Mouse (Mus musculus): ENCODE data around the gene Ambra1.

The Ambra1 gene

DNA sequence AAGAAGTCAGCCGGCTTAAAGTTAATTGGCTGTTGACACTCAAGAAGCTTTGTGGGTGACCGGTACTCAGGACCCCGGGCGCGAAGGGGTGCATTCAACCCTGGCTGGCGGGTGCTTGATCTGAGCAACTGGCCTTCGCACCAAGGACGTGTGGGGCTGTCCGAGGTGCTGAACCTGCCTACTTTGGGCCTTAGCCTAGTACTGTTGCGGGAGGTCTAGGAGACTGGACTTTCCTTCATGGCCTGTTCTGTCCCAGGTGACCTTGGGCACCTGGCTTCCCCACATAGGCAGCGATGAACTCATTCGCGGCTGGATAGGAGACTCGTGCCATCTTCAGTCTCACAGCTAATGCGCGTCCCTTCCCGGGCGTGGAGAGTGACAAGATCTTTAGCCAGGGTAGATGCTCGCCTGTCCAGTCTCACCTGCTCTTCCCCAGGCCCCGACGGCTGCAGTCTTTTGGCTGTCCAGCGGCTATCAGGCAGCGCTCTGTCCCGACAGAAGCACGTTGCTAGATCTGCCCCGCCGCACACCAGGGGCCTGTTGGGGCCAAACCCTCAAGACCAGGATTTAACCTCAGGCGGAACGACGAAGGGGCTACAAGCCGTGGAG is 191.4 kb downstream of the Ambra1 start:
- no peak for DNase-seq (ENCODE audit: low spot score in 2 of 2)

DNA sequence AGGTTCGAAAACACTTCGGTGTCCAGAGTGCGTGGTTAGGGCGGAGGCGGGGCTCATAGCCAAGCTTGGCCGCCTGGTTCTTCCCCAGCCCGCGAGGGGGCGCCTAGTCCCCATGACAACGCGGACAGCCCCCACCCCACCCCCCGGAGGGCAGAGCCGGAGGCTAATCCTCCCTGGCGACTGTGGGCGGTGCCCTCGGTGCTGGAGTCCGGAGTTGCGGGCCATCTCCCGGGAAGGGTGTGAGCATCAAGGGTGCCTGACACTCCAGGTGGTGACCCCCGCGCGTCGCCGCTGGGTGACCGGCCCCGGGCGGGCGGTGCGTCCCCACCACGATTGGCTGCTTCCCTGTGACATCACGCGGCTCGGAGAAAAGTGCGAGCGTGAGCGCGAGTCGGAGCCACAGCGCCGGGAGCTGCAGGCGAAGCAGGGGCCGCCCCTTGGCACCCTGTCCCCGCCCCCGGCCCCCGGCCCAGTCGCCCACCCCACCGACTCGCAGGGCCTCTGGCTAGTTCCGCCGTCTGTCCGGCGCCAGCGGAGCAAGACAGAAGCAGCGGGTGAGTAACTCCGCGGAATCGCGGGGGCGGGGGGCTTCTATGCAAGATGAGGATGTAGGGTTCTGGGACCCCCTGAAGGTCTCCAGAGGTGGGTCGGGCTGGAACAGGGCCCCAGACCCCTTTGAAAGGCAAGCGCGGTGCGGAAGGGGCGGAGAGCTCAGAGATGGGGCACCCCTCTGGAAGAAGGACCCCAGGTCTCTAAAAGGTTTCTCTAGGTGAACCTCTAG is 192.0 kb downstream of the Ambra1 start:
- DNase-seq (ENCODE audit: low spot score in 2 of 2) = peak in 1 of 2 experiments; percentile 74

DNA sequence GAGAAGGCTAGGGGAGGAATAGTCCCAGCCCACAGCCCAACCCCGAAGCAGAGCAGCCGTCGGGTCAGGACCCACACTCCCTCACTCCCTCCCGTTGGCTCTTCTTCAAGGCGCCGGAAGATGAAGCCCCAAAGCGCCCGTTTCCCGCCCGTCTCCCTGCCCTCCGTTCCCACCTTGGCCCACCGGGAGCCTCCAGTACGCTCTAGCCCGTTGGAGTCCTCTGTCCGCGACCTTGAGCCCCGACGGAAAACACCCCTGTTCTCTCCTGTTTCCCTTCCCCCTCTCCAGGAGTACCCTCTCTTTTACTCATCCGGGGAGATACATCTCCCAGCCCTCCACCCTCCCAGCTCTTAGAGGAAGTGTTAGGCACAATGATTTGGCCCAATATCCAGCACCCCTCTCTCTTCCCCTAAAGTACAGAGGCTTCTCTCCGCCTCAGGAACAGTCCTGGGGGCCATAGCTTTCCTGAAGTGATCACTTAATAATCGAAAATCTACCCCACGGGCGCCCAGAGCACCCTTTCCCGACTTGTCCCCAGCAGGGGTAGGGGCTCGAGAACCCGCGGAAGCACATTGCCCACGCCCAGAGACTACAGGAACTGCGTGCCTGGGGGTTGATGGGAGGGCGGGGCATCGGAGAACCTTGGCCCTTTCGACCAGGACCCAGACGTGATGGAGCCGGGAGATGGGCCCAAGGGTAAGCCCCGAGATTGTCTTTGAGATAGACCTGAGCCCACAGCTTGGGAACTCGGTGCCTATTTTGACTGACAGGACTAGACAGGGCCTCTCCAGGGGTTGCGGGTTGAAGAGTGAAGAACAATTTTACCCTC is 192.9 kb downstream of the Ambra1 start:
- no peak for DNase-seq (ENCODE audit: low spot score in 2 of 2)

DNA sequence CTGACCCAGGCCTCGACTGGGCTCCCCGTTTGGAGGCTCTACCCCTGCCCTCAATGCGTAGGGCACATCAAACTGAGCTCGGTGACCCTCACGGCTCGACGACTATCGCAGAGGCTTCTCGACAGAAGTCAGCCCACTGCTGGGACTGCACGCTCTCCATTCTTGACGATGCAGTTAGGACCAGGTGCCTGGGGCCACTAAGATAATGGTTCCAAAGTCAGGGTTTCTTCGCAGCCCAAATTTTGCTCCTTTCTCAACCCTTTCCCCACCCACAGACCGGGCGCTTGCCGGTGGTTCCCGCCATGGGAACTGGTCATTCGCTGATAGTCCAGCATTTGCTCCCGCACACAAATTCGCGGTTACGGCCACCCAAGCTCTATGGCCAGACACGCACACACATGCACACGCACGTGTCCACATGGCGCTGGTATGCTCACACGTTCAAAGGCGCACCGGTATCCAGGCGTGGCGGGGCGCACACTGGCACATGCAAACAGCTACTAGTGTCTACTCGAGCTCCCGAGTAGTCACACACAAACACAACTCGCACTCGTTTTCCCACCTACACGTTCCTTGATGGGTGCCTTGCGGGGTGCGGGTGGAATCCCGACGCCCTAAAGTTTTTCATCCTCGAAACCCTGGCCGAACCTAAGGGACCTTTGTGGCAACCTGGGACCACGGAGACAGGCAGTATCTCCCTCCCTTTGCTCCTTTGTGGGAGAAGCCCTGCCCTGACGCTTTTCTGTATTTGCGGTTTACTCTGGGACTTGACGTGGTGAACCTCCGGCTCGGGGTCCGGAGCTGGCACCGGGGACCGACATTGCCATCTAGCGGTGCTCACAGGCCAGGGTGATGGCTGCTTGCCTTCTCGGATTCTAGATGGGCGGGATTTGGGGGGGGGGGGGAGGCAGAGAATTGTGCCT is 193.7 kb downstream of the Ambra1 start:
- no peak for DNase-seq (ENCODE audit: low spot score in 2 of 2)

DNA sequence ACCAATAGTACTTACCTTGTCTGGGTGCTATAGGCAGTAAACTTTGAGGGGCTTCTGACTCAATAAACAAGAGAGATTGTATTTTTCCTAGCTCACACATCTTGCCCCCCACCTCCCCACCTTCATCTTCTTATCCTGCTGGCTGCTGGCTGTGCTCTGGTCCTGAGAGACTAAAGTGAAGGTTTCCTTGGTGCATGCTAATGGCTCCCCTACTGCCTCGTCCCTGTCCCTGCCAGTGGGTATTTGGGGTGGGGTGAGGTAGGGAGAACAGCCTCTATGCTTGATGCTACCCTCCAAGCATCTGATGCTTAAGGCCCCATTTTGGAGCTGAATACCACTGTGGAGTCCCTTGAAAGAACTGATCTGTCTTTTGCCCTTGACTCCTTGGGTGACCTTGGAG is 194.8 kb downstream of the Ambra1 start:
- DNase-seq (ENCODE audit: low spot score in 2 of 2) = no peak

DNA sequence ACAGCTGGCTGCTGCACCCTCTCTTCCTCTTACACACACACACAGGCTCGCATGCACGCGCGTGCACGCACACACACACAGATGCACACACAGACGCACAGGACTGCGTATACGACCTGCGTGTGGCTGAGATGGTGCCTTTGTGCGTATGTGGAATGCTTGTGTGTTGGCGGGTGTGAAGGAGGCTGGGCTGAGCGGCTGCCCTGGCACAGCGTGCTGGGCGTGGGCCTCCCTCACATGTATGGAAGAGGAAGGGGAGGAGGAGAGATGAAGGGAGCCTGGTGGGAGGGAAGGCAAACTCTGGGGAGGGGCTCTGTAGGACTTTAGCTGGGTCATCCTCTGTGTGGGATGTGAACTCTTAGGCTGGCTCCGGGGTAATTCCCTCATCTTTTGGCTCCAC is 195.5 kb downstream of the Ambra1 start:
- no peak for DNase-seq (ENCODE audit: low spot score in 2 of 2)

DNA sequence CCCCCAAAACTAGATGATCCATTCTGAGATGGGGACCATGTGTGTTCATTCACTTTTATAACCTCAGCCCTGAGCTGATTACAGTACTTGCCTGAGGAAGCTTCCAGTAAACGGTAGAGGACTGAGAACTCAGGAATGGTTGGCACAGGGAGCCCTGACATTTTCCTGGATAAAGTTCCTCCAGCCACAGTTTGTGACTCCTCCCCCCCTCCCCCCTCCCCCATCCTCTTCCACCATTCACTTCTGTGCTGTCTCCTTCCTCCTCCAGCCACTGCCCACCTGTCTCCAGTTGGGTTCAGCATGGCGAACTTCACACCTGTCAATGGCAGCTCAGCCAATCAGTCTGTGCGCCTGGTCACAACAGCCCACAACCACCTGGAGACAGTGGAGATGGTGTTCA is 197.0 kb downstream of the Ambra1 start, which contains the start of gene Chrm4:
Gene Chrm4 (plus strand): TSS at position 301 of the 400 bp plus-strand sequence.
- no peak for DNase-seq (ENCODE audit: low spot score in 2 of 2)

DNA sequence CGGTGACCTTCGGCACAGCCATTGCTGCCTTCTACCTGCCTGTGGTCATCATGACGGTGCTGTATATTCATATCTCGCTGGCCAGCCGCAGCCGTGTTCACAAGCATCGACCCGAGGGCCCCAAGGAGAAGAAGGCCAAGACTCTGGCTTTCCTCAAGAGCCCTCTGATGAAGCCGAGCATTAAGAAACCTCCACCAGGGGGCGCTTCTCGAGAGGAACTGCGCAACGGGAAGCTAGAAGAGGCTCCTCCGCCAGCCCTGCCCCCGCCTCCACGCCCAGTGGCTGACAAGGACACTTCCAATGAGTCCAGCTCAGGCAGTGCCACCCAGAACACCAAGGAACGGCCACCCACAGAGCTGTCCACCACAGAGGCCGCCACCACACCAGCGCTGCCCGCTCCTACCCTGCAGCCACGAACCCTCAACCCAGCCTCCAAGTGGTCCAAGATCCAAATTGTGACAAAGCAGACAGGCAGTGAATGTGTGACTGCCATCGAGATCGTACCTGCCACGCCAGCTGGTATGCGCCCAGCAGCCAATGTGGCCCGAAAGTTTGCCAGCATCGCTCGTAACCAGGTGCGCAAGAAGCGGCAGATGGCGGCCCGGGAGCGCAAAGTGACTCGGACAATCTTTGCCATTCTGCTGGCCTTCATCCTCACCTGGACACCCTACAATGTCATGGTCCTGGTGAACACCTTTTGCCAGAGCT is 198.0 kb downstream of the Ambra1 start:
- DNase-seq (ENCODE audit: low spot score in 2 of 2) = peak; percentile 76 to 77

DNA sequence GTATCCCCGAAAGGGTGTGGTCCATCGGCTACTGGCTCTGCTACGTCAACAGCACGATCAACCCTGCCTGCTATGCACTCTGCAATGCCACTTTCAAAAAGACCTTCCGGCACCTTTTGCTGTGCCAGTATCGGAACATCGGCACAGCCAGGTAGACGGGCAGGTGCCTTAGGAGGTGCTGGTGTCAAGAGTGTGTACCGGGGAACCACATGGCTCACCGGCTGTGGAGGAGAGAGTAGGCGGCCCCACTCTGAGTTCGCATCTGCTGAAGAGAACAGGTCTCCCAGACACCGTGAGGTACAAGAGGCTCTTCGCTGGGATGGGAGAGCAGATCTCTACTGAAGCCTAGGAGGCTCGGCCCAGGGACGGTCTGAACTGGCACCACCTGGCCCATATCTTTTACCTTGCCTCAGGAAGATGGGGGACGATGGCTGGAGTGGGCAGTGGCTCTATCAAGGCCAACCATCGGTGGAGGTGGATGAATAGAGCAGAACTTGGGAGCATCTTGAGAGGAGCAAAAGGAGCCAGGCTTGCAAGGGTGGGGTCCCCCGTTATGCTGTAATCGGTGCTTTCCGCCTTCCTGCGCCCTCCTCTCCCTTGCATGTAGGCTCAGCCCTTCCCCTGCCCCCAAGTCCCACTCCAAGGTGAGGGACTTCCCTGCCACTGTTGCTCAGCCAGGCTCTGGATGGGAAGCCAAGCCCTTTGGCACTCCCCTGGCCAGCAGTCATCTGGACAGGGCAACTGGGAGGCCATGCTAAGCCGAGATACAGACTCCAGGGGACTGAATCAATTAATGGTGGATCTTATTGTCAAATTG is 198.8 kb downstream of the Ambra1 start:
- DNase-seq (ENCODE audit: low spot score in 2 of 2) = no peak

DNA sequence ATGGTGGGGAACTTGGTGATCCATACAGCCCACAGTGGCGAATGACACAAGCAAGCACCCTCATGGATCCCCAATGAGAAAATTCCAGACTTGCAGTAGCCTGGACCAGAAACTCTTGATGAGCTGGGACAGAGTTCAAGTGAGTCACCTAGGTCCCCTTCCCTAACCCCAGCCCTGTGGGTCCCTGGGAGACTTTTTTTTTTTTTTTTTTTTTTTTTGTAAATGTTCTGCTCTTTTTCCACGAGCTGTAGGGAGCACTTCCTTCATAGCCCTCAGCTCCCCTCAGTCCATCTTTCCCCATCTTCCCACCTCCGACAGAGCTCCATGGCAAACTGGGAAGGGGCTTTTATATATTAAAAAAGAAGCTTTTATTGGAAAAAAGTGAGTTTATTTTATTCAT is 199.5 kb downstream of the Ambra1 start:
- no peak for DNase-seq (ENCODE audit: low spot score in 2 of 2)

DNA sequence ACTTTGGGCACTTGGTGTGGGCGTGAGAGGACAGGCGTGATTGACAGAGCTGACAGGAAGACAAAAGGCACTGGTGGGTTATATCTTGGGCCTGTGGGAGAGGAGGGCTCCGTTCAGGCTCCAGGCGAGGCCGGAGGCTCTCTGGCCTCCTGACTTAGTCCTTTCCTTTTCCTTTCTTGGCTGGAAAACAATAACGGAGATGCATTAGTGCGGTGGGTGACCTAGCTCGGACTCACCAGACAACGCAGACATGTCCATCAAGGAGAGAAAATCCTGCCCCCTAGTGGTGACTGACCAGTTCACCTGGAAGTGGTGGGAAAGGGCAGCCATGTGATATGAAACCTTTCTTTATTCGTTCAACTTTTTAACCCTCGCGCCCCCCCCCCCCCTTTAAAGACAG is 200.0 kb downstream of the Ambra1 start:
- no peak for DNase-seq (ENCODE audit: low spot score in 2 of 2)

DNA sequence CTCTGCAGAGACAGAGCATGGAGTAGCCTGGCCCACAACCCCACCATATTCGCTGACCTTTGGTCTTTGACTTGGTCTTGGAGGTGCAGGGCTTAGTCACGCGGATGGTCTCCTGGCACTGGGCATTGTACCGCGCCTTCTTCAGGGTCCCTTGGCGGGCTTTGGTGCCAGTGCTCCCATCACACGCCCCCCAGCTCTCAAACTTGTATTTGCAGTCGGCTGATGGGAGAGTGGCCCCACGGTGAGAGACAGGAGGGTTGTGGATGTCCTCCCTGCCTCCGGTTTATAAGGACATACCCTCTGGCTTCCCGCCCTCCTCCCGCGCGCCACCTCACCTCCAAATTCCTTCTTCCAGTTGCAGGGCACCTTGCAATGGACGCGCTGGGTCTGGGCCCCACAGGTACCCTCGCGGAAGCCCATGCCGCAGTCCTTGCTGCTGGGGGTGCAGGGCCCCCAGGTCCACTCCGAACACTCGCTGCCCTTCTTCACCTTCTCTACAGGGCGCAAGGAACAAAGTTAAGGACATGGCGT is 200.9 kb downstream of the Ambra1 start:
- DNase-seq (ENCODE audit: low spot score in 2 of 2) = no peak

DNA sequence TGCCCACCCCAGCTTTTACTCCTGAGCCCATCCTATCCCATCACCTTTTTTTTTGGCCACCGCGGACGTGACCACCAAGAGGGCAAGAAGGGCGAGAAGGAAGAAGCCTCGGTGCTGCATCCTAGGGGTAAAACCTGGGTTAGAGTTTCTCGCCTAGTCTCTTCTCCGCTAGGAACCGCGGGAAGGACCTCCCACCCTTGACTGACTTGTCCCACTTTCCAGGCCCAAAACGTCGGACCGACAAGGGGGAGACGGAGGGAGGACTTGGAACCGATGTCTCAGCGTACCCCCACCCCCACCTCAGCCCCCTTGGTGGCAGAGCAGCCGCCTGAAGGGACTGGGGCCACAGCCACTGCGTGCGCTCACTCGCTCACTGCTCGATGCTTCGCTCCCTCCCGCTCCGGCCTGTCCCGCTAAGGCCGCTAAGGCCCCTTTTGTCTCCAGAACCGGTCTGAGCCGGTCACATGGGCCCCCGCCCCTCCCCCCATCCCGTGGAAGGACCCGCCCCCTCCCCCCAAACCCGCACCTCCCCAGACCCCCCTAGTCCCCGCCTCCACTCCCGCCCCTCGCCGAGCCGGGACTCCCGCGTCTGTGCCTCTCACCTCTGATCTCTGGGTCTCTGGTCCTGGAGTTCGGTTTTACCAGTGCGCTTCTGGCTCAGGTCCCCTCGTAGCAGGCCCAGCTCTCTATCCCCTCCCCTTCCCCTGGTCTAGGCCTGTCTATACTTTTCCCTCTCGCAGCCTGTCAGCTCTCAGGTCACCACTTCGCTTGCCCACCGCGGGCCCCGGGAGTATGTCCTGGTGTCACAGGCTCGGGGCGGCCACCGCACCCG is 201.6 kb downstream of the Ambra1 start:
- DNase-seq (ENCODE audit: low spot score in 2 of 2) = no peak

DNA sequence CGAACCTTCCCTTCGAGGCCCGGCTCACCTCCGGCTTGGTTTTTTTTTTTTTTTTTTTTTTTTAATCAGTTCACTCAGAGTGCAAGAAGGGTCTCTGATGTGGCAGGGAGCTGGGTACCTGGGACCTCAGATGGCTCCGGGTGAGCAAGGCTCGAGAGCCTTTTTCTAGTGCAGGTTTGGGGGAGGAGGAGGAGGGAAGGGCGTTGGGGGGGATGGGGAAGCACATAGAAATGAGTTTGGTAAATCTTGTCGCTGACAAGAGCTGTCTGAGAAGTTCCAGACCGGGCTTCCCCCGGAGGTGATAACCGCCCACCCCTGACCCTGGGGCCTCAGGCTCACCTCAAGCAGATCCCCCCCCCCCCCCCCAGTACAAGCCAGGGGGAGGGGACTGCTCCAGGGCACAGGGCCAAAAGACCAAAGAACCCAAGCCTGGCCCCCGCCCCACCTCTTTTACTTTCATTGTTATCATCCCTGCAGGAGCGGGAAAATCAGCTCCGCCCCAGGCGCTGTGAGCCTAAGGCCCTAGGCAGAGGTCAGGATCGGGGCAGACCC is 202.3 kb downstream of the Ambra1 start, which contains the start of gene Mdk:
Gene Mdk (minus strand): TSS at position 138 of the 552 bp plus-strand sequence.
- no peak for DNase-seq (ENCODE audit: low spot score in 2 of 2)

DNA sequence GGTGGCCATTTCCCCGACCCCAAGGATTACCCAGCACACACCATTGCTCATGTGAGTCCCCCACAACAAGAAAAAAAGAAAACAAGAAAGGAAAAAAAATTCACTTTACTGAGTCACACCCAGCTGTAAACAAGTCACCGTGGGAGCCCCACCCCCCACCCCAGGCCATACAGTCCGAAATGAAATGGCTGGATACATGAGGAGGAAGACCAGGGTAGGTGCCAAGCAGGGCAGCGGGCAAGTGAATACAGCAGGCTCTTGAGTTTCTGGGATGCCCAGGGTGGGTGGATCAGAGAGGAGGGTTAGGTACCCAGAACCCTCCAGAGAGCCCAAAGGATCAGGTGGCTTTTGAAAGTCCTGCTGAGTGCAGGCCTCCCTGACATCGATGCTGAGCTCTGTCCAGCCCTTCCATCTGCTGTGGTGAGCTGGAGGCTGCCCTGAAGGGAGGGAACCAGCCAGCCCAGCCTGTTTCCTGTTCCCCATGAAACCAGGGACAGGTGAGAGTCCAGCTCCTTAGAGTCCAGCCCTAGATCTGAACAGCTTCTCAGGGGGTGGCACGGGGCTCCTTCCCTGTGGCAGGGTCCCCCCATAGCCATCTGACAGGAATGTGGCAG is 202.9 kb downstream of the Ambra1 start:
- no peak for DNase-seq (ENCODE audit: low spot score in 2 of 2)

DNA sequence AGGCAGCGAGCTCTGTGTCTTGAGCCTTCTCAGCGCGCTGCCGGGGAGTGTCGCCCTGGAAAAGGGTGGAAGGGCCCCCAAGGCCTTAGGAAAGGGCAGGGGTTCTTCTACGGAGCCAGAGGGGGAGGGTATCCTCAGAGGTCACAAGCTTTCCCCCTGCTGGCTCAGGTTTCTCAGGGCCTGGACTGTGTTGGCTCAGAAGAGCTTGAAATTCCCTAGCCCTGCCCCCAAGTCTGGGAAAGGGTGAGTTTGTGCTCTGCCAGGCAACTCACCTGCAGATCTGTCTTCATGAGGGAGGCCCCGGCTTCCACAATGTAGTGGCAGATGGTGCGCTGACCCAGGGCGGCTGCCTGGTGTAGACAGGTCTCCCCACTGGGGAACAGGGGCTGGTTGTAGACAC is 203.5 kb downstream of the Ambra1 start:
- DNase-seq (ENCODE audit: low spot score in 2 of 2) = no peak

DNA sequence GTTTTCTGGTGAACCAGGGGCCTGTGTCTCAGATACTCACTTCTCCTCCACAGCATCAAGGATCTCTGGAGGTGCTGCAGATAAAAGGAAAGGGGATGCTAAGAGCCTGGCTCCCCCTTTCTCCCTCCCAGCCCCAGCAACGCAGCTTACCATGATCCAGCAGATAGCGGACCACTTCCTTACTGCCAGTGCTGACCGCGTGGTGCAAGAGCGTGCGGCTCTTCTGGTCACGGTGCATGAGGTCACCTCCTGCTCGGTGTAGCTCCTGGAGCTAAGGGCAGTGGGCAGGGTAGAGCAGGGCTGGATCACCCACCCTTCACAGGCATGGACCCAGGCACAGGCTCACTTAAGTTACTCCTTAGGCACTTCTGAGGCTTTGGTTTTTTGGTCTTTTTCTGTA is 204.1 kb downstream of the Ambra1 start:
- no peak for DNase-seq (ENCODE audit: low spot score in 2 of 2)

Measured in frontal cortex, postnatal 25 days (tissue).